Mouse (Mus musculus): Measurements from ENCODE around the gene Scml2. TPM values are rescaled to one million over a fixed set of nuclear protein-coding genes. Genes with fewer than 3 reads are reported as not detected.
"Not testable (repeated sequence)": the region's sequence is repeated elsewhere in the genome, so short reads cannot be mapped to it uniquely, and the experiment has no call there.

The Scml2 gene
- 4.4 and 6.1 TPM in 2 replicates for polyA plus RNA-seq (2016; fragmentation: Nextera tagmentation; extraction: Ambion mirVana)

GRCm38 (mm10) chrX:161116893-161117292, at the start of gene Scml2:
Scml2 (plus strand) TSS chrX:161117193.
- not testable (repeated sequence) for H3K4me3 ChIP-seq (replicated peaks); H3K4me2 ChIP-seq; H3K4me1 ChIP-seq (replicated peaks); H3K36me3 ChIP-seq; H3K9me3 ChIP-seq; H3K27me3 ChIP-seq; H3K27ac ChIP-seq; H3K9ac ChIP-seq (replicated peaks); ATAC-seq (ENCODE audit: insufficient number of reproducible peaks, insufficient read depth, low FRiP score, low TSS enrichment, low read depth)
- 95% methylated on average over 4 of the region's 14 CpGs for WGBS

- not testable (repeated sequence) for H3K4me3 ChIP-seq (replicated peaks); H3K27me3 ChIP-seq; H3K9me3 ChIP-seq; H3K9ac ChIP-seq (replicated peaks); H3K4me2 ChIP-seq; ATAC-seq (ENCODE audit: insufficient number of reproducible peaks, insufficient read depth, low FRiP score, low TSS enrichment, low read depth); H3K27ac ChIP-seq; H3K36me3 ChIP-seq; H3K4me1 ChIP-seq (replicated peaks)
- 87% methylated on average over 6 of the region's 6 CpGs for WGBS
Observed at GRCm38 (mm10) chrX:161075576-161075975, 41.4 kb upstream of the Scml2 start.

- H3K27me3 ChIP-seq, result peaks cover 18% of the 10 kb centered on the region
- H3K9ac ChIP-seq (replicated peaks), result peak overlapping the region; percentile 61
- peak overlapping the region; percentile 62; the same call in 1 of the 2 replicates for H3K27ac ChIP-seq
- 18% methylated on average over 22 of the region's 22 CpGs for WGBS
- ATAC-seq (ENCODE audit: insufficient number of reproducible peaks, insufficient read depth, low FRiP score, low TSS enrichment, low read depth), result peak; percentile 98
- no peaks in the 10 kb centered on the region for H3K4me1 ChIP-seq (replicated peaks)
- peak overlapping the region; percentile 48 for H3K4me3 ChIP-seq (replicated peaks)
- H3K9me3 ChIP-seq, result no peaks in the 10 kb centered on the region
- peak overlapping the region; percentile 57 for H3K4me2 ChIP-seq
- no peaks in the 10 kb centered on the region for H3K36me3 ChIP-seq
Observed at GRCm38 (mm10) chrX:161162314-161163068, 45.5 kb downstream of the Scml2 start.

- 14% methylated on average over 6 of the region's 6 CpGs for WGBS
- Histone ChIP-seq H3K4me2 (peak overlapping the region; percentile 57), H3K9me3 (no peaks in the 10 kb centered on the region), H3K36me3 (no peaks in the 10 kb centered on the region), H3K4me1 (replicated peaks) (no peaks in the 10 kb centered on the region), H3K27me3 (peaks cover 18% of the 10 kb centered on the region), H3K4me3 (replicated peaks) (peak overlapping the region; percentile 48), H3K27ac (peak overlapping the region; percentile 62; the same call in 1 of the 2 replicates), H3K9ac (replicated peaks) (peak overlapping the region; percentile 61)
- ATAC-seq (ENCODE audit: insufficient number of reproducible peaks, insufficient read depth, low FRiP score, low TSS enrichment, low read depth), result peak; percentile 80; the same call in 1 of the 2 replicates
Observed at GRCm38 (mm10) chrX:161163069-161163416, 46.0 kb downstream of the Scml2 start.

- not testable (repeated sequence) for H3K27me3 ChIP-seq; H3K9me3 ChIP-seq; H3K27ac ChIP-seq; H3K9ac ChIP-seq (replicated peaks); ATAC-seq (ENCODE audit: insufficient number of reproducible peaks, insufficient read depth, low FRiP score, low TSS enrichment, low read depth); H3K36me3 ChIP-seq; H3K4me2 ChIP-seq; H3K4me1 ChIP-seq (replicated peaks); H3K4me3 ChIP-seq (replicated peaks)
- 87% methylated on average over 2 of the region's 2 CpGs for WGBS
Observed at GRCm38 (mm10) chrX:161287156-161287555, 170.2 kb downstream of the Scml2 start, which contains the start of gene Gm15262. Gm15262 (plus strand) TSS chrX:161287456.

Other genes starting within 250 kb of the Scml2 start
- gene Gja6, start 210.1 kb upstream of the Scml2 start, polyA plus RNA-seq (2016; fragmentation: Nextera tagmentation; extraction: Ambion mirVana), result 0.14 TPM in 1 of 2 replicates, not detected in the other
- 1.4 and 1.7 TPM in 2 replicates for gene Cdkl5, start 122.5 kb upstream of the Scml2 start, polyA plus RNA-seq (2016; fragmentation: Nextera tagmentation; extraction: Ambion mirVana)
- not detected in 2 replicates for gene Gm15262, start 170.3 kb downstream of the Scml2 start, polyA plus RNA-seq (2016; fragmentation: Nextera tagmentation; extraction: Ambion mirVana)

Measured in limb, embryonic 12.5 days (tissue).